Mouse (Mus musculus) C2C12 (cell line): Measurements from ENCODE around the gene Ccdc78.

Source experiments
- CTCF ChIP-seq: IDR thresholded peaks from one replicate; pipeline ENCODE4 v1.5.1; 2011; ENCODE audit not compliant: control insufficient read depth, insufficient read depth, insufficient read length
- MAX ChIP-seq: IDR thresholded peaks from one replicate; pipeline ENCODE4 v1.6.1; 2011; ENCODE audit warnings: mild to moderate bottlenecking, control low read depth
- MYOD1 ChIP-seq: IDR thresholded peaks from one replicate; pipeline ENCODE4 v1.6.1; 2011; ENCODE audit warnings: low read depth; ENCODE audit not compliant: control insufficient read depth, insufficient read length
- USF1 ChIP-seq: IDR thresholded peaks from one replicate; pipeline ENCODE4 v1.6.1; 2011; ENCODE audit warnings: low read depth, mild to moderate bottlenecking, control low read depth, moderate library complexity

GRCm38 (mm10) chr17:25785281-25785745 lies 1.1 kb upstream of the Ccdc78 start, which contains the start of gene Haghl:
- TF ChIP-seq CTCF: no peak
- no peak for TF ChIP-seq MAX
- TF ChIP-seq MYOD1: no peak
- TF ChIP-seq USF1: no peak
